Mouse (Mus musculus): Measurements from ENCODE around the gene Gm20458. TPM values are rescaled to one million over a fixed set of nuclear protein-coding genes. Genes with fewer than 3 reads are reported as not detected.
A peak's percentile ranks its signal among the peaks of the same experiment; 100 is the strongest.

Gm20458 gene
- polyA plus RNA-seq, 1 experiment from 2014 or later: 6.9 TPM

- peaks cover 15% of the 10 kb centered on the region for H3K36me3 ChIP-seq
- peak within 1 kb of the TSS; percentile 76 for H3K9ac ChIP-seq (replicated peaks)
- H3K4me3 ChIP-seq: peak within 1 kb of the TSS; percentile 93
- H3K4me1 ChIP-seq: peaks cover 17% of the 10 kb centered on the region
- no peaks in the 10 kb centered on the region for H3K27me3 ChIP-seq
- H3K4me2 ChIP-seq (replicated peaks): peak within 1 kb of the TSS; percentile 94
- peak within 1 kb of the TSS; percentile 70; the same call in 1 of the 2 replicates for H3K27ac ChIP-seq (replicated peaks)
- WGBS: 4% methylated on average over 43 of the region's 43 CpGs
- ATAC-seq (replicated peaks): peak; percentile 96
- H3K9me3 ChIP-seq: no peaks in the 10 kb centered on the region
These were observed 36.3 kb downstream of the Gm20458 start, which contains the start of gene Pigt for GRCm38 (mm10) chr2:164496847-164497690. TSS of gene Pigt (plus strand) at chr2:164497520.

DNA sequence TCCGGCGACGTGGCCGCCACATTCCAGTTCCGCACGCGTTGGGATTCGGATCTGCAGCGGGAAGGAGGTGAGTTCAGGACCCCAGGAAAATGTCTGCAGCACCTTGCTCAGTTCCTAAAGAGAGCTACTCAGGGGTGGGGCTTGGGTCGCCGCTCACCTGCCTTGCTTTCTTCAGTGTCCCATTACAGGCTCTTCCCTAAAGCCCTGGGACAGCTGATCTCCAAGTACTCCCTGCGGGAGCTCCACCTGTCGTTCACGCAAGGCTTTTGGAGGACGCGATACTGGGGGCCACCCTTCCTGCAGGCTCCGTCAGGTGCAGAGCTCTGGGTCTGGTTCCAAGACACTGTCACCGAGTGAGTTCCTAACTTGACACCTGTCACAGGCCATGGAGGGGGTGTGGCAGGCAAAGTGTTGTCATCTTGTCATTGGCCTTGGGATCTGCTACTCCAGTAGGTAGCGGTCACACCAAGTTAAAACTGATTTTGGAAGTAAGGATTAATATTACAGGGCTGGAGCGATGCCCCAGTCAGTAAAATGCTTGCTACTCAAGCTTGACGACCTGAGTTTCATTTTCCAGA lies 37.0 kb downstream of the Gm20458 start:
- Histone ChIP-seq H3K4me2 (replicated peaks) (peak overlapping the region; percentile 94), H3K9ac (replicated peaks) (peak overlapping the region; percentile 76), H3K36me3 (peaks cover 22% of the 10 kb centered on the region), H3K4me1 (peaks cover 17% of the 10 kb centered on the region), H3K4me3 (peak overlapping the region; percentile 93), H3K27me3 (no peaks in the 10 kb centered on the region), H3K9me3 (no peaks in the 10 kb centered on the region), H3K27ac (replicated peaks) (peak overlapping the region; percentile 48; the same call in 1 of the 2 replicates)
- peak; percentile 65 for ATAC-seq (replicated peaks)
- WGBS: 5% methylated on average over 21 of the region's 21 CpGs

GRCm38 (mm10) chr2:164499317-164499716 lies 38.5 kb downstream of the Gm20458 start:
- no peak overlapping the region for H3K9ac ChIP-seq (replicated peaks)
- no peak overlapping the region for H3K4me3 ChIP-seq
- H3K27me3 ChIP-seq: no peaks in the 10 kb centered on the region
- no peak overlapping the region for H3K27ac ChIP-seq (replicated peaks)
- H3K4me1 ChIP-seq: peaks cover 17% of the 10 kb centered on the region
- peaks cover 37% of the 10 kb centered on the region for H3K36me3 ChIP-seq
- 74% methylated on average over 5 of the region's 5 CpGs for WGBS
- H3K9me3 ChIP-seq: no peaks in the 10 kb centered on the region
- no peak overlapping the region for H3K4me2 ChIP-seq (replicated peaks)
- no peak for ATAC-seq (replicated peaks)

DNA sequence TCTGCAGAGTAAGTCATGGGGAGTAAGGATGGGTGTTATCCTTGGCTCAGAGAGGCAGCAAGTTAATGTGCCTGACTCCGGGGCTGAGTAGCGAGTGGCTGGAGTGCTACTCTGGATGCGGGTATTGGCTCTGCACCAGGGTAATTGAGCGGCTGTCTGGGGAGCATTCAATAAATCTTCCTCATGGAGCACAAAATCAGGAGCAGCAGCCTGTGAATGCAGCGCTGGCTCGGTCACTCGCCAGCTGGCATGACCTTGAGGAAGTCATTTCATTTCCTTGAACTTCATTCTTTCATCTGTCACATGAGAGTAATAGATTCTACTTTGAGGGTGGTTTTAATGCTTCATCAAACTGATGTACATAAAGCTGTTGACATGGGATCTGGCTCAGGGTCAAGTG lies 39.7 kb downstream of the Gm20458 start:
- no peak overlapping the region for H3K9ac ChIP-seq (replicated peaks)
- peaks cover 49% of the 10 kb centered on the region for H3K36me3 ChIP-seq

GRCm38 (mm10) chr2:164504919-164505318 lies 44.2 kb downstream of the Gm20458 start:
- H3K9ac ChIP-seq (replicated peaks): no peak overlapping the region
- H3K27ac ChIP-seq (replicated peaks): no peak overlapping the region
- 94% methylated on average over 3 of the region's 3 CpGs for WGBS
- H3K4me3 ChIP-seq: no peak overlapping the region
- H3K9me3 ChIP-seq: no peaks in the 10 kb centered on the region
- no peaks in the 10 kb centered on the region for H3K4me1 ChIP-seq
- peaks cover 54% of the 10 kb centered on the region for H3K36me3 ChIP-seq
- no peak for ATAC-seq (replicated peaks)
- no peak overlapping the region for H3K4me2 ChIP-seq (replicated peaks)
- no peaks in the 10 kb centered on the region for H3K27me3 ChIP-seq

More for the DNA sequence above, 39.7 kb downstream of the Gm20458 start:
- ATAC-seq (replicated peaks): no peak
- Histone ChIP-seq H3K27ac (replicated peaks) (no peak overlapping the region), H3K4me3 (no peak overlapping the region), H3K9me3 (no peaks in the 10 kb centered on the region), H3K4me2 (replicated peaks) (no peak overlapping the region), H3K4me1 (peaks cover 17% of the 10 kb centered on the region), H3K27me3 (no peaks in the 10 kb centered on the region)
- WGBS: 95% methylated on average over 7 of the region's 7 CpGs

DNA sequence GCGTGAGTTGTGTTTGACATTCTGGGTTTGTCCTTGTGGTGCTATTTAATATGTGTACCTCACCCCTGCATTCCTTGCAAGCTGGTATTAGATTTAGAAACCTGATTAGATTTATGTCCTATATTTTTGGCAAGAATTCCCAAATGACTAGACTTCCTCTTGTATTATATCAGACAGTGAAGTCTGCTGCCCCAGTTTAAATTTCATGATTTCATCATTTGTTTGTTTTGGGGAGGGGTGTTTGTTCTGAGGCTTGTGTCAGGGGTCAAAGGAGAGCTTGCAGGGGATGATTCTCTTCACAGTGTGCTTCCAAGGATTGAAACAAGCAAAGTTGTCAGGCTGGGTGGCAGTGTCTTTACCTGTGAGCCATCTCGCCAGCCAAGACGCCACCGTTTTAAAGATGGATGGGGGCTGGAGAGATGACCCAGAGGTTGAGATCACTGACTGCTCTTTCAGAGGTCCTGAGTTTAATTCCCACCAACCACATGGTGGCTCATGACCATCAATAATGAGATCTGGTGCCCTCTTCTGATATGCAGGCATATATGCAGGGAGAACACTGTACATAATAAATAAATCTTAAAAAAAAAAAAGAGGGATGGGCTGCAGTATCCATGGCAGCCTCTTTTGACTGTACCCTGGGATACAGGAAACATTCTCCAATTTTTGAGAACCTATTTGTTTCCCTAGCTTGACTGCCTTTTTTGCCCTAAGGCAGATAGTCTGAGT lies 45.0 kb downstream of the Gm20458 start:
- no peaks in the 10 kb centered on the region for H3K4me1 ChIP-seq
- 95% methylated on average over 4 of the region's 4 CpGs for WGBS
- no peaks in the 10 kb centered on the region for H3K9me3 ChIP-seq
- H3K4me3 ChIP-seq: no peak overlapping the region
- H3K27ac ChIP-seq (replicated peaks): no peak overlapping the region
- no peak overlapping the region for H3K4me2 ChIP-seq (replicated peaks)
- ATAC-seq (replicated peaks): no peak
- peaks cover 48% of the 10 kb centered on the region for H3K36me3 ChIP-seq
- H3K27me3 ChIP-seq: no peaks in the 10 kb centered on the region
- H3K9ac ChIP-seq (replicated peaks): no peak overlapping the region

GRCm38 (mm10) chr2:164507811-164508210 lies 47.0 kb downstream of the Gm20458 start:
- H3K4me3 ChIP-seq: no peak overlapping the region
- H3K9me3 ChIP-seq: no peaks in the 10 kb centered on the region
- H3K9ac ChIP-seq (replicated peaks): no peak overlapping the region
- H3K4me2 ChIP-seq (replicated peaks): no peak overlapping the region
- H3K27me3 ChIP-seq: no peaks in the 10 kb centered on the region
- no peak for ATAC-seq (replicated peaks)
- H3K4me1 ChIP-seq: no peaks in the 10 kb centered on the region
- 88% methylated on average over 19 of the region's 19 CpGs for WGBS
- H3K27ac ChIP-seq (replicated peaks): no peak overlapping the region
- peaks cover 36% of the 10 kb centered on the region for H3K36me3 ChIP-seq

GRCm38 (mm10) chr2:164510621-164511190 lies 49.9 kb downstream of the Gm20458 start:
- Histone ChIP-seq H3K4me3 (no peak overlapping the region), H3K9me3 (no peaks in the 10 kb centered on the region), H3K27me3 (no peaks in the 10 kb centered on the region), H3K27ac (replicated peaks) (no peak overlapping the region), H3K4me2 (replicated peaks) (no peak overlapping the region), H3K36me3 (peaks cover 7% of the 10 kb centered on the region), H3K4me1 (no peaks in the 10 kb centered on the region), H3K9ac (replicated peaks) (no peak overlapping the region)
- WGBS: 44% methylated on average over 5 of the region's 5 CpGs
- ATAC-seq (replicated peaks): no peak

GRCm38 (mm10) chr2:164512121-164512909 lies 51.5 kb downstream of the Gm20458 start:
- Histone ChIP-seq H3K27ac (replicated peaks) (no peak overlapping the region), H3K4me3 (no peak overlapping the region), H3K9ac (replicated peaks) (no peak overlapping the region), H3K36me3 (no peaks in the 10 kb centered on the region), H3K4me2 (replicated peaks) (no peak overlapping the region), H3K27me3 (no peaks in the 10 kb centered on the region), H3K9me3 (no peaks in the 10 kb centered on the region), H3K4me1 (no peaks in the 10 kb centered on the region)
- 67% methylated on average over 12 of the region's 14 CpGs for WGBS
- no peak for ATAC-seq (replicated peaks)

DNA sequence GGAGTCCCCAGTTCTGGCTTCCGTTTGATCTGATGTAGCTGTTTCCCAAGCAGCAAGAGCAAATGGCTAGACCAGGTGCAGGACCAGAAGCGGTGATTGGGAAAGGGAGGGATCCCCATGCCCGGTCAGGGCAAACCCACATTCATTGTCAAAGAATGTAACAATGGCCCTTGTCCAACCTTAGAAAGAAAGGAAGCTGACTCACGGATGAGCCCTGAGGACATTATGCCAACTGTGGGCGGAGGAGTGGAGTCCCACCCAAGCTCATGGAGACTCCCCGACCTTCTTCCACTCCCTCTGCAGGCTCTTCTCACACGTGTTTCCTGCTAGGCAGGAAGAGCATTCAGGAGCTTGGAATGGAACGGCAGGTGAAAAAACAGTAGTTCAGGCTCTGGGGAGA lies 52.6 kb downstream of the Gm20458 start:
- H3K4me3 ChIP-seq: no peak overlapping the region
- no peak overlapping the region for H3K9ac ChIP-seq (replicated peaks)
- H3K27me3 ChIP-seq: no peaks in the 10 kb centered on the region
- no peaks in the 10 kb centered on the region for H3K9me3 ChIP-seq
- peaks cover 1% of the 10 kb centered on the region; the same call in 1 of the 2 replicates for H3K4me1 ChIP-seq
- H3K27ac ChIP-seq (replicated peaks): no peak overlapping the region
- H3K36me3 ChIP-seq: no peaks in the 10 kb centered on the region
- 77% methylated on average over 8 of the region's 8 CpGs for WGBS
- H3K4me2 ChIP-seq (replicated peaks): no peak overlapping the region
- no peak for ATAC-seq (replicated peaks)

DNA sequence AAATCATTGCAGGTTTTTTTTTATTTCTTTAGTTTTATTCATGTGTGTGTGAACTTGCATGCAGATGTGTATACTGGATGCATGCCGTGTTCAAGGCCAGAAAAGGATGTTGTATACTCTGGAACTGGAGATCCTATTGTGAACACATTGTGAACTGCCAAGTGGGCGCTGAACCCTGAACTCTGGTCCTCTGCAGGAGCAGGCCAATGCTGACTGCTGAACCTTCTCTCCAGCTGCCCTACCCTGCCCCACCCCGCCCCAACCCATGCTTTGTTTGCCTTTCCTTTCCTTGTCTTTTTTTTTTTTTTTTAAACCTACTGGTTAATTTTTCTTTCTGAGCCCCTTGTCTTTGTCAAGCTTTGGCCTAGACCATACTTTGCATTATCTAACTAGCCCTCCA lies 54.1 kb downstream of the Gm20458 start:
- no peak overlapping the region for H3K27ac ChIP-seq (replicated peaks)
- H3K4me2 ChIP-seq (replicated peaks): no peak overlapping the region
- no peak overlapping the region for H3K4me3 ChIP-seq
- H3K4me1 ChIP-seq: peaks cover 8% of the 10 kb centered on the region; the same call in 1 of the 2 replicates
- H3K9me3 ChIP-seq: no peaks in the 10 kb centered on the region
- WGBS: 88% methylated on average over 3 of the region's 3 CpGs
- no peaks in the 10 kb centered on the region for H3K36me3 ChIP-seq
- H3K9ac ChIP-seq (replicated peaks): no peak overlapping the region
- H3K27me3 ChIP-seq: no peaks in the 10 kb centered on the region
- ATAC-seq (replicated peaks): no peak

All from forebrain, embryonic 15.5 days (tissue).